Mouse (Mus musculus): Measurements from ENCODE around the gene Ttll1.

DNA sequence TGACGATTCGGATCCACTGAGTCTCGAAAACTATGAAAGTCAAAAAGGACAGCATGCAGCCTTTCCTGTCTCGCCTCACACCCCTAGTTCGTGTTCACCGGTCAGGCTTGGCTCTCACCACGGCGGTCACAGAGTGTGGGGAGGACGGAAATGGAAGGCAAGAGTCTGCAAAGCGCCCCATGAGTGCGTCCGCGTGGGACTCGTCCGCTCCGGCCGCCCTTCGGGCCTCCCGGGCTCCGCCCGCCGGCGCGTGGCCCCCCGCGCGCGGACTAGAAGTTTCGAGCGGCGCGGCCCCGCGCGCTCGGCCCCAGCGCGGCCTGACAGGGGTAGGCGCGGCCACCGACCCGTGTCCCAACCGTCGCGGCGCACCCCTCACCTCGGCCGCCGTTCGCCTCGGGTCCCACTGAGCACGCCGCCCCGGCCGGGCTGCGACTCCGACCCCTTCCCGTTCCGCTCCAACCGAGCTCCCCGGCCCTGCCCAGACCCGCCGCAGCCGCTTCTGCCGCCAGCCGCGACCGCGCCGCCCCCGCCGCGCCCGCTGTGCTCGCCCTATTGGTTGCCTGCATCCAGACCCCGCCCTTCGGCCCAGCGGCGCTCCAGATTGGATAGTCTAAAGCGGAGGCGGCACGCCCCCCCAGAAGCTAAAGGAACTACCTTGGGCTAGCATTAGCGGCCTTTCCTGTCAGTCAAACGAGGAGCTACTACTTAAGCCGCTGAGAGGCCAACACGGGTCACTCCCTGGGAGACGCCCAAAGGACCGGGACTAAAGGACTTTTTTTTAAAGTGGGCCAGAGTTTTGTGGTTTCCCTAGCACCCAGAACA, 46.4 kb downstream of the Ttll1 start, which contains the start of gene Pacsin2:
- TF ChIP-seq EP300 (IDR thresholded peaks at IDR 0.05), result 0 out of 2 replicates have a peak, but pooled peaks have one; percentile 39
- TF ChIP-seq CTCF (IDR thresholded peaks at IDR 0.05), result no peak
